Mouse (Mus musculus): Measurements from ENCODE around the gene Atp6v1g3. TPM values are rescaled to one million over a fixed set of nuclear protein-coding genes. Genes with fewer than 3 reads are reported as not detected.

Atp6v1g3 gene
- total and polyA plus RNA-seq, 3 experiments, result not detected

DNA sequence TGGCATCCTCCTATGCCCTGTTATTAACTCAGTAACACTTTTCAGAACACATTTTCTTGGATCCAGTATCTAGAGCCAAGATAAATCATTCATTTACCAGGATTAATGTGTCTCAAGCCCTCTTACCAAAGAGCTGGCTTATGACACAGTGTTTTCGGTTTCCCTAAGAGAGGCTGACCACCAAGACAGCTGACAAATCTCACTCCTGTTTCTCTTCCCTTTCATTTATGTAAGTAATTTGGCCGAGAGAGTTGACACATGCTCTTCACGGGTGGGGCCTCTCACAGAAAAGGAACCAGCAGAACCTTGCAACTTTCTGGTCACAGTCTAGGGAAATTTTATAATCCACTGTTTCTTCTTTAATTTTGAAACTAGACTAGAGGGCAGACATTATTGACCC, 49.1 kb downstream of the Atp6v1g3 start:
- Histone ChIP-seq H3K9ac (ENCODE audit: control insufficient read depth, low read depth, low read length, poor library complexity, severe bottlenecking) (no peak overlapping the region), H3K27ac (ENCODE audit: control insufficient read depth, low read depth, low read length) (no peak overlapping the region), H3K79me2 (ENCODE audit: control insufficient read depth, insufficient read depth, low read length, poor library complexity) (no peaks in the 10 kb centered on the region), H3K36me3 (ENCODE audit: control insufficient read depth in 1 of 2, insufficient read depth in 2 of 2, low read length in 2 of 2) (no peaks in the 10 kb centered on the region), H3K27me3 (ENCODE audit: control insufficient read depth in 1 of 2, insufficient read depth in 2 of 2, low read length in 2 of 2) (peaks cover 0 to 2% of the 10 kb centered on the region in 2 experiments; a peak in 1 of 4 replicates), H3K4me3 (ENCODE audit: control insufficient read depth in 1 of 2, insufficient read depth in 1 of 2, low read depth in 2 of 2, low read length in 2 of 2) (no peak overlapping the region), H3K9me3 (replicated peaks; ENCODE audit: insufficient read depth, low read length) (no peaks in the 10 kb centered on the region), H3K4me1 (ENCODE audit: control insufficient read depth in 1 of 2, insufficient read depth in 2 of 2, low read length in 2 of 2) (no peaks in the 10 kb centered on the region)
- no peak for TF ChIP-seq USF1 (IDR thresholded peaks at IDR 0.05; ENCODE audit: low read depth, low read length)
- no peak for TF ChIP-seq CTCF (IDR thresholded peaks at IDR 0.05 in 2 of 3, conservative IDR thresholded peaks at IDR 0.05 in 1 of 3; ENCODE audit: control insufficient read depth in 1 of 3, insufficient read depth in 1 of 3, low read depth in 2 of 3, low read length in 3 of 3, poor library complexity in 1 of 3, severe bottlenecking in 1 of 3)
- no peak for TF ChIP-seq BHLHE40 (IDR thresholded peaks at IDR 0.05; ENCODE audit: borderline replicate concordance, low read depth, low read length)
- TF ChIP-seq MAX (IDR thresholded peaks at IDR 0.05; ENCODE audit: low read length), result no peak
- TF ChIP-seq NRF1 (IDR thresholded peaks at IDR 0.05; ENCODE audit: insufficient read depth, low read depth, low read length, poor library complexity, severe bottlenecking), result no peak
- TF ChIP-seq GABPA (IDR thresholded peaks at IDR 0.05; ENCODE audit: low read depth, low read length), result no peak
- TF ChIP-seq ETS1 (IDR thresholded peaks at IDR 0.05; ENCODE audit: low read depth, low read length), result no peak
- no peak for TF ChIP-seq SMC3 (IDR thresholded peaks at IDR 0.05; ENCODE audit: low read depth, low read length)
- no peak for TF ChIP-seq MYC (IDR thresholded peaks at IDR 0.05; ENCODE audit: low read depth, low read length)
- TF ChIP-seq HCFC1 (IDR thresholded peaks at IDR 0.05; ENCODE audit: low read depth, low read length), result no peak
- TF ChIP-seq MXI1 (IDR thresholded peaks at IDR 0.05; ENCODE audit: low read depth, low read length), result no peak
- no peak for TF ChIP-seq ZMIZ1 (IDR thresholded peaks at IDR 0.05; ENCODE audit: low read depth, low read length)
- no peak for TF ChIP-seq JUND (IDR thresholded peaks at IDR 0.05; ENCODE audit: low read depth, low read length)
- no peak for DNase-seq (ENCODE audit: low read depth, low spot score)

DNA sequence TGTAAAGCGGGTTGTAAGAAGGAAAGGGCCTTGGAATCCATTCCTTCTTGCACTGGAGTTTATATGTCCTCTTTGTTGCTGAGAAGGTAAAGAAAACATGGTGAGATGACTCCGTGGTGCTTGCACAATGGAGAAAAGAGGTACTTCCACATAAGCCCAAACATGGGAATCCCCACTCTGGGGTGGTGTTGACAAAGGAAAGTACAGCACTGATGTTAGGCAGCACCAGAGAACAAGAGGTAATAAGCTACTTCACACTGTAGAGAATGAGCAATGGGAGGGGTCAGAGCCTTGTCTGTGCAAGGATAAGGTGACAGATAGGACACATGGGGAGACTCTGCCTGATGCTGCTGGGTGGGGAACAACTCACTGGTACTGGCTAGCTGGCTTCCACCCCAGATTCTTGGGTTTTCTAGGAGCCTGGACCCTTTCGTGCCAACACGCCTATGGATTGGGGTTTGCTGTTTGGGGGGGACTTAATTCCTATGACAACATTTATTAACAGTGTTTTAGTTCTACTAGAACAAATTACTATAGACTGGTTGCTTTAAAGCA, 49.6 kb downstream of the Atp6v1g3 start:
- no peak overlapping the region for H3K4me3 ChIP-seq (ENCODE audit: control insufficient read depth in 1 of 2, insufficient read depth in 1 of 2, low read depth in 2 of 2, low read length in 2 of 2)

More for the DNA sequence above, 49.6 kb downstream of the Atp6v1g3 start:
- H3K27me3 ChIP-seq (ENCODE audit: control insufficient read depth in 1 of 2, insufficient read depth in 2 of 2, low read length in 2 of 2), result peaks cover 0 to 2% of the 10 kb centered on the region in 2 experiments; a peak in 1 of 4 replicates
- no peak overlapping the region for H3K9ac ChIP-seq (ENCODE audit: control insufficient read depth, low read depth, low read length, poor library complexity, severe bottlenecking)
- H3K4me1 ChIP-seq (ENCODE audit: control insufficient read depth in 1 of 2, insufficient read depth in 2 of 2, low read length in 2 of 2), result no peaks in the 10 kb centered on the region
- H3K9me3 ChIP-seq (replicated peaks; ENCODE audit: insufficient read depth, low read length), result no peaks in the 10 kb centered on the region
- no peaks in the 10 kb centered on the region for H3K79me2 ChIP-seq (ENCODE audit: control insufficient read depth, insufficient read depth, low read length, poor library complexity)
- DNase-seq (ENCODE audit: low read depth, low spot score), result no peak
- H3K27ac ChIP-seq (ENCODE audit: control insufficient read depth, low read depth, low read length), result no peak overlapping the region
- TF ChIP-seq SMC3 (IDR thresholded peaks at IDR 0.05; ENCODE audit: low read depth, low read length) (no peak), RAD21 (IDR thresholded peaks at IDR 0.05; ENCODE audit: low read depth, low read length) (no peak), KAT2A (conservative IDR thresholded peaks at IDR 0.05; ENCODE audit: low read depth, low read length) (no peak), MYB (IDR thresholded peaks at IDR 0.05; ENCODE audit: low read depth, low read length) (no peak), MAFK (IDR thresholded peaks at IDR 0.05; ENCODE audit: borderline replicate concordance, low read depth, low read length) (no peak), MAX (IDR thresholded peaks at IDR 0.05; ENCODE audit: low read length) (no peak)
- no peaks in the 10 kb centered on the region for H3K36me3 ChIP-seq (ENCODE audit: control insufficient read depth in 1 of 2, insufficient read depth in 2 of 2, low read length in 2 of 2)

Measured in MEL (cell line).